Mouse (Mus musculus) gastrocnemius, postnatal 4 days (tissue): ENCODE measurements around the gene BC025920. TPM values are rescaled to one million over a fixed set of nuclear protein-coding genes. Genes with fewer than 3 reads are reported as not detected.
A peak's percentile ranks its signal among the peaks of the same experiment; 100 is the strongest.

ENCODE experiments used
- DNase-seq, 2 experiments: peaks; one replicate each; pipeline ENCODE4 v3.0.0; 2021 to 2022; ENCODE audit warnings: low spot score in 2 of 2, mixed read lengths in 2 of 2
- total RNA-seq, 2 experiments: library from RNA; stranded (reverse); gene quantifications; 2 replicates each; pipeline ENCODE4 v1.2.3; 2021

BC025920 gene
- total RNA-seq, 2 experiments from 2014 or later: 1.2 to 1.7 TPM

GRCm38 (mm10) chr10:81572975-81573374 lies 33.1 kb upstream of the BC025920 start:
- DNase-seq: peak in 1 of 2 experiments; percentile 45

- no peak for DNase-seq
Observed at GRCm38 (mm10) chr10:81574081-81575056, 31.7 kb upstream of the BC025920 start, which contains the start of gene Tle2. Tle2 (plus strand) TSS chr10:81574561.

- DNase-seq: peak in 1 of 2 experiments; percentile 58
Observed at GRCm38 (mm10) chr10:81575208-81575631, 30.9 kb upstream of the BC025920 start.

- DNase-seq: no peak
Observed at GRCm38 (mm10) chr10:81575695-81576094, 30.4 kb upstream of the BC025920 start.

- DNase-seq: no peak
Observed at GRCm38 (mm10) chr10:81579967-81580366, 26.1 kb upstream of the BC025920 start.

- no peak for DNase-seq
Observed at GRCm38 (mm10) chr10:81580441-81581070, 25.5 kb upstream of the BC025920 start.

- no peak for DNase-seq
Observed at GRCm38 (mm10) chr10:81583347-81583746, 22.7 kb upstream of the BC025920 start.

GRCm38 (mm10) chr10:81588739-81589138 lies 17.3 kb upstream of the BC025920 start:
- no peak for DNase-seq

- DNase-seq: no peak
Observed at GRCm38 (mm10) chr10:81591846-81592245, 14.2 kb upstream of the BC025920 start.

GRCm38 (mm10) chr10:81592631-81593030 lies 13.4 kb upstream of the BC025920 start:
- DNase-seq: no peak

GRCm38 (mm10) chr10:81593223-81593622 lies 12.8 kb upstream of the BC025920 start:
- no peak for DNase-seq

- no peak for DNase-seq
Observed at GRCm38 (mm10) chr10:81593935-81594334, 12.1 kb upstream of the BC025920 start.

GRCm38 (mm10) chr10:81595599-81595998 lies 10.5 kb upstream of the BC025920 start:
- no peak for DNase-seq

GRCm38 (mm10) chr10:81596611-81597010 lies 9.5 kb upstream of the BC025920 start:
- no peak for DNase-seq

- DNase-seq: peak in 1 of 2 experiments; percentile 42
Observed at GRCm38 (mm10) chr10:81597137-81597950, 8.7 kb upstream of the BC025920 start.

GRCm38 (mm10) chr10:81598342-81598741 lies 7.7 kb upstream of the BC025920 start:
- DNase-seq: no peak

GRCm38 (mm10) chr10:81598871-81599270 lies 7.2 kb upstream of the BC025920 start:
- no peak for DNase-seq

GRCm38 (mm10) chr10:81599630-81600029 lies 6.4 kb upstream of the BC025920 start:
- no peak for DNase-seq

GRCm38 (mm10) chr10:81600096-81600495 lies 6.0 kb upstream of the BC025920 start:
- no peak for DNase-seq

- peak; percentile 87 to 90 for DNase-seq
Observed at GRCm38 (mm10) chr10:81600738-81601203, 5.3 kb upstream of the BC025920 start, which contains the start of gene Tle6. Tle6 (minus strand) TSS chr10:81601073.

GRCm38 (mm10) chr10:81601396-81601905 lies 4.6 kb upstream of the BC025920 start:
- DNase-seq: no peak
